Mouse (Mus musculus) layer of hippocampus, adult 18-20 months (tissue): ENCODE measurements around the gene Pccb. TPM values are rescaled to one million over a fixed set of nuclear protein-coding genes. Genes with fewer than 3 reads are reported as not detected.

ENCODE experiments used
- DNase-seq, 2 experiments: peaks; one replicate each; pipeline ENCODE4 v3.0.0; 2022; ENCODE audit warnings: low spot score in 2 of 2
- long read RNA-seq: library from polyadenylated mRNA; stranded (forward); transcript quantifications from one replicate; pipeline ENCODE4 v2.0.0, GENCODE M21; 2021
- total RNA-seq, 2 experiments: library from RNA; stranded (reverse); gene quantifications; 2 replicates each; pipeline ENCODE4 v1.2.3; 2021

Gene Pccb
- 10 to 100 TPM; 43.3 to 43.9 TPM for total RNA-seq
- long read RNA-seq, transcript Pccb-201 (15 exons, 2,320 nt), result major isoform, 57 of 66 reads
- long read RNA-seq, partial matches to known transcripts, result 5 of 66 reads
- long read RNA-seq, other reads (novel, unspliced or antisense), result 4 of 66 reads

GRCm38 (mm10) chr9:101034448-101035098 lies at the start of gene Pccb:
Gene Pccb, minus strand, starts transcription at chr9:101034898.
- DNase-seq, result peak; percentile 92 to 99

GRCm38 (mm10) chr9:101083728-101084127 lies 49.0 kb upstream of the Pccb start:
- peak in 1 of 2 experiments; percentile 70 for DNase-seq

GRCm38 (mm10) chr9:101080046-101080685 lies 45.5 kb upstream of the Pccb start:
- DNase-seq, result no peak

GRCm38 (mm10) chr9:101078579-101078978 lies 43.9 kb upstream of the Pccb start:
- DNase-seq, result no peak

GRCm38 (mm10) chr9:101077486-101077885 lies 42.8 kb upstream of the Pccb start:
- DNase-seq, result no peak

- no peak for DNase-seq
Measured at GRCm38 (mm10) chr9:101076095-101076875, 41.6 kb upstream of the Pccb start.

- DNase-seq, result no peak
Measured at GRCm38 (mm10) chr9:101075694-101076093, 41.0 kb upstream of the Pccb start.

- DNase-seq, result no peak
Measured at GRCm38 (mm10) chr9:101075091-101075581, 40.4 kb upstream of the Pccb start.

- DNase-seq, result peak; percentile 80 to 86
Measured at GRCm38 (mm10) chr9:101074332-101075021, 39.8 kb upstream of the Pccb start.

GRCm38 (mm10) chr9:101073987-101074331 lies 39.3 kb upstream of the Pccb start, which contains the start of gene Msl2:
Gene Msl2, plus strand, starts transcription at chr9:101074101.
- no peak for DNase-seq

- peak; percentile 98 to 99 for DNase-seq
Measured at GRCm38 (mm10) chr9:101073041-101073986, 38.6 kb upstream of the Pccb start.

GRCm38 (mm10) chr9:101072506-101072905 lies 37.8 kb upstream of the Pccb start:
- no peak for DNase-seq

GRCm38 (mm10) chr9:101069781-101070180 lies 35.1 kb upstream of the Pccb start:
- DNase-seq, result no peak

GRCm38 (mm10) chr9:101065076-101065602 lies 30.4 kb upstream of the Pccb start:
- peak in 1 of 2 experiments; percentile 42 for DNase-seq

GRCm38 (mm10) chr9:101062253-101062780 lies 27.6 kb upstream of the Pccb start:
- no peak for DNase-seq

- no peak for DNase-seq
Measured at GRCm38 (mm10) chr9:101061035-101061434, 26.3 kb upstream of the Pccb start.

GRCm38 (mm10) chr9:101057156-101057555 lies 22.5 kb upstream of the Pccb start:
- DNase-seq, result no peak

- DNase-seq, result no peak
Measured at GRCm38 (mm10) chr9:101053279-101053678, 18.6 kb upstream of the Pccb start.

- DNase-seq, result no peak
Measured at GRCm38 (mm10) chr9:101052691-101053090, 18.0 kb upstream of the Pccb start.
